Mouse (Mus musculus) spleen, adult 2 months (tissue): ENCODE measurements around the gene Myo18a.

ENCODE experiments used
- CTCF ChIP-seq: fragments of 200-500 bp; IDR thresholded peaks from 2 replicates; pipeline ENCODE4 v1.5.1; 2011; ENCODE audit warnings: mild to moderate bottlenecking, inconsistent platforms; ENCODE audit not compliant: insufficient read depth, insufficient read length, insufficient replicate concordance; ENCODE audit errors: extremely low read depth
- POLR2A ChIP-seq: fragments of 200-500 bp; IDR thresholded peaks from 2 replicates; pipeline ENCODE4 v1.6.1; 2011; ENCODE audit warnings: low read depth, low read length, inconsistent platforms

DNA sequence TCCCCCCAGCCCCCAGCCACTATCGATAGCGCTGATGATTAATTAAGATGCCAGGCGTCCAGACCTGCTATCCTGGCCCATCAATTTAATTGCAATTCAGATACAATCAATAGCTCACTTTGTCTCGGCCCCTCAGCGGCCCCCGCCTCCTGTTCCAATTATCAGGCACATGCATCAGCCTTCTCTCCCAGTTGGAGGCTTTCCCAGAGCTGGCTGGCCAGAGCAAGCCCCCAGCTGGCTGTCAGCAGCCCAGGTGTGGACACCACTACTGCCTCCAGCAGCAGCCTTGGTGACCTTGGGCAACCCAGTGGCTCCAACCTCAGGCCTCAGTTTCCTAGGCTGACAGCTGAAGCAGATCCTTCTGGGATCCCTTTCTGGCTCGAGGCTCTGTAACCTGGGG, 67.8 kb downstream of the Myo18a start:
- no peak for TF ChIP-seq CTCF
- TF ChIP-seq POLR2A: no peak
